Mouse (Mus musculus) limb, embryonic 14.5 days (tissue): ENCODE data around the gene Nudt22. TPM values are rescaled to one million over a fixed set of nuclear protein-coding genes. Genes with fewer than 3 reads are reported as not detected.

Source experiments
- ATAC-seq: fragments of 200-750 bp; cut with Nextera tagmentation; 2 replicates; pipeline ENCODE4 v1.8.0; 2017; ENCODE audit warnings: low read depth, moderate number of reproducible peaks, moderate TSS enrichment; ENCODE audit not compliant: low FRiP score
- DNase-seq: peaks from one replicate; pipeline ENCODE4 v3.0.0-alpha.2; 2015; ENCODE audit warnings: low spot score
- H3K27ac ChIP-seq: fragments of 300-500 bp; sonication (generic); replicated peaks from 2 replicates; pipeline ENCODE4 v1.5.1; 2014; ENCODE audit warnings: low read depth, mild to moderate bottlenecking, low read length, moderate library complexity, mixed read lengths
- H3K27me3 ChIP-seq: fragments of 300-500 bp; sonication (generic); 2 replicates; pipeline ENCODE4 v1.6.1; 2014; ENCODE audit warnings: low read length, mixed read lengths; ENCODE audit not compliant: control insufficient read depth, insufficient read depth
- H3K36me3 ChIP-seq: fragments of 300-500 bp; sonication (generic); 2 replicates; pipeline ENCODE4 v1.6.1; 2014; ENCODE audit warnings: mild to moderate bottlenecking, low read length, moderate library complexity, mixed read lengths; ENCODE audit not compliant: control insufficient read depth, insufficient read depth
- H3K4me1 ChIP-seq: fragments of 300-500 bp; sonication (generic); 2 replicates; pipeline ENCODE4 v1.6.1; 2014; ENCODE audit warnings: antibody characterized with exemption, low read length, mixed read lengths; ENCODE audit not compliant: control insufficient read depth, insufficient read depth
- H3K4me2 ChIP-seq: fragments of 300-500 bp; sonication (generic); replicated peaks from 2 replicates; pipeline ENCODE4 v1.6.1; 2014; ENCODE audit warnings: low read depth, mild to moderate bottlenecking, low read length, moderate library complexity; ENCODE audit not compliant: severe bottlenecking
- H3K4me3 ChIP-seq: fragments of 300-500 bp; sonication (generic); replicated peaks from 2 replicates; pipeline ENCODE4 v1.5.1; 2014; ENCODE audit warnings: low read length
- H3K9ac ChIP-seq: fragments of 300-500 bp; sonication (generic); 2 replicates; pipeline ENCODE4 v1.6.1; 2014; ENCODE audit warnings: mild to moderate bottlenecking, low read depth, low read length, moderate library complexity; ENCODE audit not compliant: severe bottlenecking
- H3K9me3 ChIP-seq: fragments of 300-500 bp; sonication (generic); 2 replicates; pipeline ENCODE4 v1.6.1; 2016; ENCODE audit warnings: low read length; ENCODE audit not compliant: control insufficient read depth
- POLR2A ChIP-seq: fragments of 200-500 bp; IDR thresholded peaks from 2 replicates; pipeline ENCODE4 v1.8.0; 2012; ENCODE audit warnings: inconsistent platforms, mild to moderate bottlenecking, moderate library complexity, borderline replicate concordance; ENCODE audit not compliant: insufficient read depth, insufficient read length; ENCODE audit errors: extremely low read depth
- WGBS: fragments of 180-500 bp; shearing (Covaris S2); extraction: QIAGEN DNeasy Blood & Tissue Kit; methylation state at CpG from one replicate; pipeline ENCODE4 v1.1.7; 2014; 5-methylcytosine and 5-hydroxymethylcytosine counted together
- polyA plus RNA-seq, 2 experiments: library from polyadenylated mRNA; depleted of rRNA in 1 of 2; stranded (reverse) in 1 of 2; unstranded in 1 of 2; fragments of >200 nt; fragmentation: Nextera tagmentation in 1 of 2; extraction: Ambion mirVana in 1 of 2; gene quantifications; 2 replicates each; pipeline versions ENCODE4 v1.2.1 to v1.2.3; 2012 to 2014

Gene Nudt22
- polyA plus RNA-seq, 2 experiments: 21.9 to 22.1 TPM

GRCm38 (mm10) chr19:6985300-6985699 lies 10.6 kb downstream of the Nudt22 start:
- no peak overlapping the region for H3K9ac ChIP-seq

GRCm38 (mm10) chr19:6983621-6984020 lies 12.3 kb downstream of the Nudt22 start:
- WGBS: 99% methylated on average over 5 of the region's 5 CpGs
- no peak overlapping the region for H3K4me3 ChIP-seq
- H3K9ac ChIP-seq: no peak overlapping the region
- TF ChIP-seq POLR2A: no peak
- H3K27me3 ChIP-seq: no peaks in the 10 kb centered on the region
- H3K27ac ChIP-seq: no peak overlapping the region
- peaks cover 24% of the 10 kb centered on the region for H3K4me1 ChIP-seq
- ATAC-seq (no peak), DNase-seq (no peak)
- H3K9me3 ChIP-seq: no peaks in the 10 kb centered on the region
- peaks cover 31% of the 10 kb centered on the region for H3K36me3 ChIP-seq
- H3K4me2 ChIP-seq: no peak overlapping the region

More at GRCm38 (mm10) chr19:6985300-6985699, 10.6 kb downstream of the Nudt22 start:
- H3K4me1 ChIP-seq: peaks cover 17% of the 10 kb centered on the region
- no peak for TF ChIP-seq POLR2A
- no peak for ATAC-seq
- WGBS: 79% methylated on average over 19 of the region's 19 CpGs
- no peaks in the 10 kb centered on the region for H3K27me3 ChIP-seq
- peaks cover 31% of the 10 kb centered on the region for H3K36me3 ChIP-seq
- no peak overlapping the region for H3K4me3 ChIP-seq
- no peaks in the 10 kb centered on the region for H3K9me3 ChIP-seq
- no peak overlapping the region for H3K4me2 ChIP-seq
- DNase-seq: no peak
- H3K27ac ChIP-seq: no peak overlapping the region

- Histone ChIP-seq H3K4me3 (no peak overlapping the region), H3K36me3 (peaks cover 45% of the 10 kb centered on the region)
- 91% methylated on average over 4 of the region's 4 CpGs for WGBS
Observed at GRCm38 (mm10) chr19:6981465-6981864, 14.5 kb downstream of the Nudt22 start.

DNA sequence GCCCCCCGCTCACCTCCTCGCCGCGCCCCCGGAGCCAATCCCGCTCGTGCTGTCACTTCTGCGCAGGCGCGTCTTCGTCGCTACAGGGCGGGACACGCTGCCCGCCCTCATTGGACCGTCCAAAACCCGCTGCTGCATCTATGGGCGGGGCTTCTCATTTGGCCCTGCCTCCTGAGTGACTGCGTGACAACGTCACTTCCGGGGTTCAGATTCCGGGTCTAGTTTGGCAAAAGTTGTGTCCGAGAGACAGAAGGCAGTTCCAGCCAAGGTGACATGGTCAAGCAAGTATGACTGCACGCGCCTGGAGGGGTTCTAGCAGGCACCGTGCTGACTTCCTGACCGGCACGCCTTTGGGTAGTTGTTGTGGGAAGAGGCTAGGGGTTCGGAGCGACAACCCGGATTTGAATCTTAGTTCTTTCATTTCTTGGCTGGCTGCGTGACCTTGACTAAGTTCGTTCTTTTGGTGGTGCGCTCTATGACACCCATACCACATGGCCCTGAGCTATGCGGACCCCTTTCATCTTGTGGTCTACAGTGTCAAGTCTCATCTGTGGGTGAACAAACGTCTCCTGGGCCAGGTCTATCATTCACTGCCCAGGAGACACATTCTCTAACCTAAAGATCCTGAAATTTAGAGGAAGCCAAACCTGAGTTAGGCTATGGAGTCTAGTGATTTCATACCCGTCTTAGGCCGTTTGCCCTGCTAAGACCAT lies 15.4 kb downstream of the Nudt22 start, which contains the start of gene Fkbp2:
Gene Fkbp2 (minus strand): TSS at position 121 of the 713 bp plus-strand sequence.
- Histone ChIP-seq H3K9me3 (no peaks in the 10 kb centered on the region), H3K4me2 (peak within 1 kb of the TSS; percentile 68), H3K4me1 (peaks cover 21% of the 10 kb centered on the region), H3K36me3 (peaks cover 45% of the 10 kb centered on the region), H3K9ac (peak within 1 kb of the TSS; percentile 79), H3K27ac (peak within 1 kb of the TSS; percentile 91), H3K4me3 (peak within 1 kb of the TSS; percentile 69), H3K27me3 (no peaks in the 10 kb centered on the region)
- peak; percentile 89 for ATAC-seq
- WGBS: 2% methylated on average over 38 of the region's 38 CpGs
- peak; percentile 99 for DNase-seq
- TF ChIP-seq POLR2A: peak; percentile 13; the same call in 1 of the 2 replicates

More at GRCm38 (mm10) chr19:6981465-6981864, 14.5 kb downstream of the Nudt22 start:
- H3K27me3 ChIP-seq: no peaks in the 10 kb centered on the region
- no peak for DNase-seq
- H3K27ac ChIP-seq: no peak overlapping the region
- TF ChIP-seq POLR2A: no peak
- H3K9me3 ChIP-seq: no peaks in the 10 kb centered on the region
- peaks cover 25% of the 10 kb centered on the region for H3K4me1 ChIP-seq
- H3K9ac ChIP-seq: no peak overlapping the region
- ATAC-seq: no peak
- H3K4me2 ChIP-seq: peak overlapping the region; percentile 68; the same call in 1 of the 2 replicates

DNA sequence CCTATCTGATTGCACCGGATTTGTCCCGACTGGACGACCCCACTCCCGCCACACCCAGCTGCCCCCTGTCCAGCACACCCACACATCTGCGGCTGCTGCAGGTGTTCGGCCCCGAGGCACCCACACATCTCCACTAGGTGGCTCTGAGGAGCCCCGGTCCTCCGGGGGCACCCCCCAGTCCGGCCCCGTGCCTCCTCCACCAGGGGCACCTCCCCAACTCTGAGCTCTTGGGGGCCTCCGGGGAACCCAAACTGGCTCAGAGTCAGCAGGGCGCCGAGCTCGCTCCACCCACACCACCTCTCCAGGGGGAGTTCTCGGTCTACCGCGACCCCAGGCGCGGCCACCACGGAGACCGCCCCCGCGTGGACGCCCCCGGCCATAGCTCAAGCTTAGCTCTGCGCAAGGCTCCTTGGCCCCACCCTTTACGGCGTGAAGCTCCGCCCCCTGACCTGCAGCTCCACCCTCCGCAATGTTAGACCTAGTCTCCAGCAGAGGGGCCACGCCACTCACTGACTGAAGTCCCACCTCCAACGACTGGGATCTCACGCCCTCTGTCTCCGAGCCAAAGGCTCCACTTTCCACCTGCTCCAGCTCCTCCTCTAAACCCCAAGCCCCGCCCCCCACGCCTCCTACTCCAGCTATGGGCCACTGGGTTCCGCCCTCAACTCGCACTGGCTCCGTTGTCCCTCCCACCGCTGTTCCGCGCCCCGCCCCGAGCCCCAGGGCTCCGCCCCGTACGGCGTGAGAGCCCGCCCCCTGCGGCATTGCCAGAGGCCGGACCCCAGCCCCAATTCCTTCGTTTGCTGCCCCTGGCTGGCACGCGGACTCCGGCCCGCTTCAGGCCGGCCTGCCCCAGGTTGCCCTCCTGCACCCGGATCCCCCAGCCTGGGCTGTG lies 16.2 kb downstream of the Nudt22 start:
- peak overlapping the region; percentile 79 for H3K9ac ChIP-seq
- peak; percentile 100 for DNase-seq

More for the DNA sequence above, 16.2 kb downstream of the Nudt22 start:
- peak; percentile 90 for ATAC-seq
- H3K36me3 ChIP-seq: peaks cover 38% of the 10 kb centered on the region
- under 1% methylated on average over 48 of the region's 59 CpGs for WGBS
- TF ChIP-seq POLR2A: peak; percentile 71; the same call in 1 of the 2 replicates
- H3K4me3 ChIP-seq: peak overlapping the region; percentile 69
- H3K4me1 ChIP-seq: peaks cover 21% of the 10 kb centered on the region
- no peaks in the 10 kb centered on the region for H3K9me3 ChIP-seq
- peak overlapping the region; percentile 91 for H3K27ac ChIP-seq
- peak overlapping the region; percentile 68 for H3K4me2 ChIP-seq
- no peaks in the 10 kb centered on the region for H3K27me3 ChIP-seq
